Mouse (Mus musculus) intestine, embryonic 16.5 days (tissue): Measurements from ENCODE around the gene Map10. TPM values are rescaled to one million over a fixed set of nuclear protein-coding genes. Genes with fewer than 3 reads are reported as not detected.
A peak's percentile ranks its signal among the peaks of the same experiment; 100 is the strongest.

Source experiments
- ATAC-seq: fragments of 200-750 bp; cut with Nextera tagmentation; 2 replicates; pipeline ENCODE4 v1.8.0; 2017; ENCODE audit warnings: moderate TSS enrichment, moderate library complexity
- H3K27ac ChIP-seq: fragments of 300-500 bp; sonication (generic); 2 replicates; pipeline ENCODE4 v1.5.1; 2014; ENCODE audit warnings: mild to moderate bottlenecking, low read length
- H3K27me3 ChIP-seq: fragments of 300-500 bp; sonication (generic); replicated peaks from 2 replicates; pipeline ENCODE4 v1.6.1; 2014; ENCODE audit warnings: low read length, control low read depth, mixed read lengths; ENCODE audit not compliant: control insufficient read depth, insufficient read depth
- H3K36me3 ChIP-seq: fragments of 300-500 bp; sonication (generic); 2 replicates; pipeline ENCODE4 v1.6.1; 2014; ENCODE audit warnings: low read length, control low read depth; ENCODE audit not compliant: control insufficient read depth, insufficient read depth
- H3K4me1 ChIP-seq: fragments of 300-500 bp; sonication (generic); 2 replicates; pipeline ENCODE4 v1.6.1; 2014; ENCODE audit warnings: low read length, control low read depth, mixed read lengths; ENCODE audit not compliant: control insufficient read depth, insufficient read depth
- H3K4me2 ChIP-seq: fragments of 300-500 bp; sonication (generic); 2 replicates; pipeline ENCODE4 v1.6.1; 2014; ENCODE audit warnings: low read depth, low read length, control low read depth
- H3K4me3 ChIP-seq: fragments of 300-500 bp; sonication (generic); 2 replicates; pipeline ENCODE4 v1.5.1; 2014; ENCODE audit warnings: mild to moderate bottlenecking, low read length
- H3K9ac ChIP-seq: fragments of 300-500 bp; sonication (generic); 2 replicates; pipeline ENCODE4 v1.6.1; 2014; ENCODE audit warnings: low read depth, low read length
- H3K9me3 ChIP-seq: fragments of 300-500 bp; sonication (generic); 2 replicates; pipeline ENCODE4 v1.6.1; 2016; ENCODE audit warnings: low read length, control low read depth; ENCODE audit not compliant: control insufficient read depth
- WGBS: fragments of 180-500 bp; shearing (Covaris S2); extraction: QIAGEN DNeasy Blood & Tissue Kit; methylation state at CpG from one replicate; pipeline ENCODE4 v1.1.7; 2014; 5-methylcytosine and 5-hydroxymethylcytosine counted together
- polyA plus RNA-seq: library from polyadenylated mRNA; unstranded; fragments of >200 nt; fragmentation: Nextera tagmentation; extraction: Ambion mirVana; gene quantifications from 2 replicates; pipeline ENCODE4 v1.2.1, GENCODE M21; 2015

Map10 gene
- polyA plus RNA-seq, 1 experiment from 2014 or later, result 3.5 TPM

GRCm38 (mm10) chr8:125699391-125700025, 29.9 kb downstream of the Map10 start:
- ATAC-seq, result no peak
- Histone ChIP-seq H3K9ac (no peak overlapping the region), H3K4me2 (no peak overlapping the region), H3K27me3 (no peaks in the 10 kb centered on the region), H3K27ac (no peak overlapping the region), H3K4me1 (no peaks in the 10 kb centered on the region), H3K4me3 (no peak overlapping the region), H3K36me3 (no peaks in the 10 kb centered on the region), H3K9me3 (0 out of 2 replicates have a peak, but pooled peaks cover 7% of the 10 kb centered on the region)
- 69% methylated on average over 6 of the region's 6 CpGs for WGBS

- 76% methylated on average over 7 of the region's 7 CpGs for WGBS
- no peak for ATAC-seq
These were observed 30.8 kb downstream of the Map10 start for GRCm38 (mm10) chr8:125700407-125700806.

GRCm38 (mm10) chr8:125702868-125703473, 33.4 kb downstream of the Map10 start:
- H3K4me2 ChIP-seq, result no peak overlapping the region
- WGBS, result 78% methylated on average over 15 of the region's 15 CpGs
- H3K27ac ChIP-seq, result no peak overlapping the region
- H3K9ac ChIP-seq, result no peak overlapping the region
- no peak overlapping the region for H3K4me3 ChIP-seq
- ATAC-seq, result no peak
- H3K27me3 ChIP-seq, result no peaks in the 10 kb centered on the region
- H3K9me3 ChIP-seq, result 0 out of 2 replicates have a peak, but pooled peaks cover 7% of the 10 kb centered on the region
- no peaks in the 10 kb centered on the region for H3K36me3 ChIP-seq
- H3K4me1 ChIP-seq, result no peaks in the 10 kb centered on the region

More at GRCm38 (mm10) chr8:125700407-125700806, 30.8 kb downstream of the Map10 start:
- H3K9me3 ChIP-seq, result 0 out of 2 replicates have a peak, but pooled peaks cover 7% of the 10 kb centered on the region
- no peaks in the 10 kb centered on the region for H3K4me1 ChIP-seq
- H3K4me3 ChIP-seq, result no peak overlapping the region
- no peaks in the 10 kb centered on the region for H3K36me3 ChIP-seq
- H3K27me3 ChIP-seq, result no peaks in the 10 kb centered on the region
- no peak overlapping the region for H3K4me2 ChIP-seq
- no peak overlapping the region for H3K9ac ChIP-seq
- H3K27ac ChIP-seq, result no peak overlapping the region

GRCm38 (mm10) chr8:125704434-125704833, 34.8 kb downstream of the Map10 start:
- WGBS, result 87% methylated on average over 6 of the region's 6 CpGs
- no peak overlapping the region for H3K4me3 ChIP-seq
- ATAC-seq, result no peak

GRCm38 (mm10) chr8:125705816-125706215, 36.2 kb downstream of the Map10 start:
- H3K36me3 ChIP-seq, result no peaks in the 10 kb centered on the region
- WGBS, result 86% methylated on average over 7 of the region's 7 CpGs
- ATAC-seq, result no peak
- H3K27me3 ChIP-seq, result no peaks in the 10 kb centered on the region
- H3K27ac ChIP-seq, result no peak overlapping the region
- no peak overlapping the region for H3K9ac ChIP-seq
- no peak overlapping the region for H3K4me2 ChIP-seq
- H3K4me1 ChIP-seq, result no peaks in the 10 kb centered on the region
- H3K4me3 ChIP-seq, result no peak overlapping the region
- H3K9me3 ChIP-seq, result no peaks in the 10 kb centered on the region

More at GRCm38 (mm10) chr8:125704434-125704833, 34.8 kb downstream of the Map10 start:
- Histone ChIP-seq H3K9me3 (no peaks in the 10 kb centered on the region), H3K27me3 (no peaks in the 10 kb centered on the region), H3K4me2 (no peak overlapping the region), H3K36me3 (no peaks in the 10 kb centered on the region), H3K9ac (no peak overlapping the region), H3K4me1 (no peaks in the 10 kb centered on the region), H3K27ac (no peak overlapping the region)

GRCm38 (mm10) chr8:125709171-125709570, 39.6 kb downstream of the Map10 start:
- H3K27me3 ChIP-seq, result no peaks in the 10 kb centered on the region
- H3K27ac ChIP-seq, result no peak overlapping the region
- WGBS, result 83% methylated on average over 5 of the region's 5 CpGs
- no peak overlapping the region for H3K9ac ChIP-seq
- no peaks in the 10 kb centered on the region for H3K36me3 ChIP-seq
- H3K4me2 ChIP-seq, result no peak overlapping the region
- no peaks in the 10 kb centered on the region for H3K9me3 ChIP-seq
- no peaks in the 10 kb centered on the region for H3K4me1 ChIP-seq
- no peak for ATAC-seq
- H3K4me3 ChIP-seq, result no peak overlapping the region

- ATAC-seq, result no peak
- H3K4me1 ChIP-seq, result 0 out of 2 replicates have a peak, but pooled peaks cover under 1% of the 10 kb centered on the region
- no peaks in the 10 kb centered on the region for H3K27me3 ChIP-seq
- H3K4me2 ChIP-seq, result no peak overlapping the region
- H3K9me3 ChIP-seq, result no peaks in the 10 kb centered on the region
- no peaks in the 10 kb centered on the region for H3K36me3 ChIP-seq
- H3K27ac ChIP-seq, result no peak overlapping the region
- WGBS, result 83% methylated on average over 5 of the region's 5 CpGs
- no peak overlapping the region for H3K4me3 ChIP-seq
- no peak overlapping the region for H3K9ac ChIP-seq
These were observed 41.9 kb downstream of the Map10 start for GRCm38 (mm10) chr8:125711514-125711913.

- no peak for ATAC-seq
- no peak overlapping the region for H3K27ac ChIP-seq
These were observed 46.6 kb downstream of the Map10 start for GRCm38 (mm10) chr8:125716211-125716610.

GRCm38 (mm10) chr8:125716613-125717012, 47.0 kb downstream of the Map10 start:
- H3K9ac ChIP-seq, result peak overlapping the region; percentile 35; the same call in 1 of the 2 replicates
- H3K4me2 ChIP-seq, result no peak overlapping the region
- no peak overlapping the region for H3K27ac ChIP-seq
- no peaks in the 10 kb centered on the region for H3K36me3 ChIP-seq
- no peak for ATAC-seq
- no peaks in the 10 kb centered on the region for H3K9me3 ChIP-seq
- 30% methylated on average over 7 of the region's 7 CpGs for WGBS
- no peaks in the 10 kb centered on the region for H3K27me3 ChIP-seq
- H3K4me3 ChIP-seq, result no peak overlapping the region
- 0 out of 2 replicates have a peak, but pooled peaks cover 4% of the 10 kb centered on the region for H3K4me1 ChIP-seq

More at GRCm38 (mm10) chr8:125716211-125716610, 46.6 kb downstream of the Map10 start:
- Histone ChIP-seq H3K4me3 (no peak overlapping the region), H3K27me3 (no peaks in the 10 kb centered on the region), H3K4me1 (0 out of 2 replicates have a peak, but pooled peaks cover 4% of the 10 kb centered on the region), H3K36me3 (no peaks in the 10 kb centered on the region), H3K9ac (no peak overlapping the region), H3K9me3 (no peaks in the 10 kb centered on the region), H3K4me2 (no peak overlapping the region)
- 28% methylated on average over 4 of the region's 4 CpGs for WGBS
